Mouse (Mus musculus) WW6 (cell line): ENCODE results near the gene Ago3.

Experiments used
- DNase-seq: peaks from one replicate; pipeline ENCODE4 v3.0.0-alpha.2; 2013; ENCODE audit warnings: low read depth, low spot score

Ago3 gene

DNA sequence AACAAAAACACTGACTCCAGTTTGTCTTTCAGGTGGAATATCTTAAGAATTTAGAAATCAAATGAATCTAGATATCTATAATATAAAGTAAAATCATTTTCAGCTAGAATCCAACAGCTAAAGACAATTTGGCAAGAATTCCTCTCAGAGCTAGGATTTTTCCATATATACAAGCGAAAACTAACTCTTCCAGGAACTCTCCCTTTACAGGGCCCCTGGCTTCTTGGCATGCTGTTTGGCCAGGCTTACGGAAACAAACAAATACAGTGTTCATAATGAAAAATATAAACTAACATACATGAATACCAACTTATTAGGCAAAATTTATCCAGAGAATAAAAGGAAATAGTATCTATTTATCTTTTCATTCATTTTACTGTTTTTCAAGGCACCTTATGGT is 5.5 kb downstream of the Ago3 start:
- DNase-seq: no peak

DNA sequence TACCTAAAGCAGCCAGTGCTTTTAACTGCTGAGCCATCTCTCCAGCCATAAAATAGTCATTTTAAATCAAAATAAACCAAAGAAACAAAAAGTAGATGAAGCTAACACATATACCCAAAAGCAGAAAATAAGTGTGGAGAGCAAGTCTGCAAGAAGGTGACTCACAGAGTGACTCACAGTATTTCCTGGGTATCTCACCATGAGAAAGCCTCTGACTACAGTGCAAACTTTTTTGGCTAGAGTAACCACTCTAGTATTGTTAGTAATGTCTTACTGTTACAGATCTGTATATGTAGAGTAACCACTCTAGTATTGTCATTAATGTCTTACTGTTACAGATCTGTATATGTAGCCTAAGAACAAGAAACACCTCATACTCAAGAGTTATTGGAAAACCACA is 13.6 kb downstream of the Ago3 start:
- DNase-seq: no peak

DNA sequence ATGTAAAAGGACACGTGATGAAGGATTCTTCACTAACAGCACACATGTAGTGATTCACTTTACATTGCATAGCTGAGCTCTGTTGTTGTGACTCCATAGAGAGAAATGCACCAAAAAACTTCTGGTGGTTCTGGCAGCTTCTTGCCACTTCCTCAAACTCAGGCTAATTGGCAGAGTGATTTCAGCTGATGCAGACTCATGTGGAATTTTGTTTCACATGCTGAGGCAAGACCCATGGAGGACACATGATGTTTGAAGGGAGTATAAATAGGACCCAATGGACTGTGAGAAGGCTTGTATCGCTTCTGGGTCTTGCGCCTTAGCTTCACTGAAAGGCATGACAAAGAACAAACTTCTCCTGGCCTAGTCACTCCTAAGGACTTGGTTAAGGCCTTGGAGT is 16.8 kb downstream of the Ago3 start:
- DNase-seq: no peak

DNA sequence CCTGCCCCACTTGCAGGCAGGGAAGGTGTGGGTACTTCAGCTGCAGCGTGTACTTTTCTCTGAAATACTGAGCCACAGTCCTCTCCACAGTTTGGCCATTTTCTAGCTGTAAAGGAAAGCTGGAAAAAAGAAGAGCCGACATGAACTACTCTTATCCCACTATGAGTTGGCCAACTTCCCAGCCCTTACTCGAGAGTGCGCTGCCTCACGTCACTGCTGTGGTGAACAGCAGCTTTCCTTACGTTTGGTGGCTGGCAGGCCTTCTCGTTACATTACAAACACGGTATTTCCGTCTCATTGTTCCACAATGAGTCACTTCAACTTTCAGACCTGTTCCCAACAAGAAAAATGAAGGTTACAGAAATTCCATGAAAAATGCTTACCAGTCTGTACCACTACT is 57.9 kb downstream of the Ago3 start:
- no peak for DNase-seq

DNA sequence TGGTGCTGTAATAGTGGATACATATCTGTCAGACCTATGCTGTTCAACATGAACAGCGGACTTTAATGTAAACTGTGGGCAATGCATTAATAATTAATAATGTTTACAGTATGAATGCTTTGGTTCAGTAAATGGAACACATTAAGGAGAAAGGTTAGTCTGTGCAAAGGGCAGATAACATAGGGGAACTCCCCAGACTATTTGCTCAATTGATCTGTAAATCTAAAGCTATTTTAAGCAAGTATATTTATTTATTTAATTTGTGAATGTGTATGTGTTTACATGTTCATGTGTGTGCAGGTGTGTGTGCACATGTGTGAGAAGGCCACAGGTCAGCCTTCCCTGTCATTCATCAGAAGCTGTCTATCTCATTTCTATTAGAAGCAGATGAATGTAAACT is 69.3 kb downstream of the Ago3 start:
- no peak for DNase-seq

DNA sequence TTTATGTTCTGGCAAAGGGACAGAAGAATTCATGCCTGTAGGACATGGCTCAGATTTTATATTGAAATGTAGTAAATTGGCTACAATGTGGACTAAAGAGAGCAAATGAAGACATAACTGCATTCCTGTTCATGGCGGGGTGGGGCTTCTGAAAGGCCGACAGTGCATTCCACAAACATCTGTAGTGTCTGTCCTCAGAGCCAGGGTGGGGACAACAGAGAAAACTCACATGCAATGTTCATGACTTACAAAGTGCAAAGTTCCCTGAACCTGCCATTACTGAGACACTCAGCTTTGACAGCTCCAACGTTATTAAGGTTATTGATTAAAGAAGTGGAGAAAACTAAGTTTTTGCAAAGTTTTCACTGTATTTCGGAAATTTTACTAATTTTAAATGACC is 85.9 kb downstream of the Ago3 start:
- no peak for DNase-seq

DNA sequence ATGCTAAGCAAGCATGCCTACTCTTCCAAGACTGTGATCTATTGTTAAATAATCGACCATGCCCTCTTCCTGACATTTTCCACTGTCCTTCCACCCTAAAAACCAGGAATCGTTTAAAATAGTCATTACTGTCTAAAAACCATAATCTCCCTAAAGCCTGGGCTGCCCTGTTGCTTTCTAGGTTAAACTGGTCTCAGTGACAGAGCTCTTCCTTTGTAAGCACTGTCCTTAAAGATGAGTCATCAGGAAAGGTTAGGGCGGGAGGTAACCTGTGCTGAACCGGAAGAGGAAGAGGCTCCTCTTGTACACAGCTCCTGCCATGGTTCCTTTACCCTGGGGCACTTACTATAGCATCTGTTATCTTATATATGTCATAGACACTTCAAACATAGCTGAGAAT is 89.9 kb downstream of the Ago3 start:
- no peak for DNase-seq

DNA sequence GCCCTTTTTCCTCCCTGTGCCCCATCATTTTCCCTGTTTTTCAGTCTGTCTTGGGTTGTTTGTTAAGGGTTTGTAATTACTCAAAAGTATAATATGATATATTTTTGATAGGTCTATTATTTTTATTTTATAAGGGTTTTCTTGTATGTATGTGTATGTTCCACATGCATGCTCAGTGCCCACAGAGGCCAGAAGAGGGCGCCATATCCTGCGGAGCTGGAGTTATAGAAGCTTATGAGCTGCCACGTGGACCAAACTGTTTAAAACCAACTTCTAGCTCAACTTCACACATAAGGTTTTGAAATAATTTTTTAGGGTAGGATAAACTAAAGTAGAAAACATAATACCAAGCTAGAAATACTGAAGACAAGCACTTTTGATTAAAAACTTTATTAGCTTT is 97.0 kb downstream of the Ago3 start:
- DNase-seq: no peak

DNA sequence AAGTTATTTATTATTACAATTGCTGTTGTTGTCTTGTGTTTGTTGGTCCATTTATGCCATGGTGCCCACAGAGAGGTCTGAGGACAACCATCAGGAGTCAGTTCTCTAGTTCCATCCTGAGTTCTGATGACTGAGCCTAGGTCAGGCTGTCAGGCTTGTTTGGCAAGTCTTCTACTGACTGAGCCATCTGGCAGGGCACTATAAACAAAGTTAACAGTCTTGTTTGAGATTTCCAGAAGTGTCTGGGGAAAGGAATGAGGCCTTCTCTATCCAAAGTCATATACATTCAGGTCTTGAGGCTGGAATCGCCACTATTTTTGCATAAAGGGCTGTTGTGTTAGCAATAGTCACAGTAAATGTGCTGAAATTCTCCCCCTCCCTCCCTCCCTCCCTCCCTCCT is 97.6 kb downstream of the Ago3 start:
- no peak for DNase-seq

DNA sequence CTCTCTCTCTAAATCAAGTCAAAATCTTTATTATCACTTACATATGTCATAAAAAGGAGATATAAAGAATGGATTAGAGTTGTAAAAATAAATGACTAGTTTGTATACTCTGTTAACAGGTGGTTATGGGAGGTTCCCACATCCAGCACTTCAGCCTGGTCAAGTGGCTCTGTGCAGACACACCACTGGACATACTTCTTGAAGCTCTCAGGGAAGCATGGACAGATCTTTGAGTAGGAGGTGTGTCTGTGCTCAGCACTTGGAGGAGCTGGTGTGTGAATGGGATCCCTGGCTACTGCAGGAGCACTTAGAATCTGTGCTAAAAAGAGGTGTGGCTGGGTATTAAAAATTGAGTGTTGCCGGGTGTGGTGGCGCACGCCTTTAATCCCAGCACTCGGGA is 99.1 kb downstream of the Ago3 start:
- no peak for DNase-seq

DNA sequence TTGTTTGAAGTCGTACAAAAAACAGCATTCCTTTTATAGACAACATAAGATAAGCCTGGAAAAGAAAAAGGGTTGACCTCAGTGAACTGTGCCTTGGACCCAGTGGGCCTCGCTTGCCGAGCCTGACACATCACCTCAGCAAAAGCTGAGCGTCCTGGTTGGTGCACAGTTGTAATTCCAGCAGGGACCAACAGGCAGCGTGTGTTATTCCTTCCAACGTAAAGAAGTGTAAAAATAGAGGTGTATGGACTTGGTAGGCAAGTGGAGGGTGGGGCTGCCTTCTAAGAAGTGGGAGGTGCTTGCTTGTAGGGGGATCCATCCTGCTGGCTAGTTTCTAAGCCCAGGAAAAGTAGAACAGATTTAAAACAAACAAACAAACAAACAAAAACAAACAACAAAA is 103.3 kb downstream of the Ago3 start:
- DNase-seq: no peak

DNA sequence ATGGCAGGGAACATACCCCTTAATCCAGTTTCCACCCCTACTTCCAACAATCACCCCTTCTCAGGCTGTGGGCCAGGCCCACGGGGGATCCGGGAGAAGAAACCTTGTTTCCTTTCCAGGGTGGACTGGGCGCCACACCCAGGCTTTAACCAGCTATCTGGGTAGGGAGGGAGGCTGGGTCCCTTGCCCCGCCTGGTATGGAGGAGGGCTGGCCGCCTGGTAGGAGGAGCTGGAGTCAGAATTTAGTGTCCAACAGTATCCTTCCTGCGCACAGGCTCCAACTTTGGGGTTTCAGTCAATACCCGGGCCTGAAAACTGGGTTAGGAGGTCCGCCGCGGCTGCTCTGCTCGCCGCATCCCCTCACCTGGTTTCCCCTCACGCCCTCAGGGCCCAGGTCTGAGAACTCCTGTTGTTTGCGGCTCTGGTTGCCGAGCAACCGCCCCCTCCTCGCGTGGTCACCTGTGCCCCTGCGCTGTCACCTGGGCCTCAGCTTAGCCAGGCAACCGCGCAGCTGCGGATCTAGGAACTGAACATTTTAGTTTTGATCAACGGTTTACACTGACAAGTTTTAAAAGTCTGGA is 104.0 kb downstream of the Ago3 start, which contains the start of gene Tekt2:
Gene Tekt2, minus strand, starts transcription at position 408 of the 581 bp plus-strand sequence.
- DNase-seq: no peak

DNA sequence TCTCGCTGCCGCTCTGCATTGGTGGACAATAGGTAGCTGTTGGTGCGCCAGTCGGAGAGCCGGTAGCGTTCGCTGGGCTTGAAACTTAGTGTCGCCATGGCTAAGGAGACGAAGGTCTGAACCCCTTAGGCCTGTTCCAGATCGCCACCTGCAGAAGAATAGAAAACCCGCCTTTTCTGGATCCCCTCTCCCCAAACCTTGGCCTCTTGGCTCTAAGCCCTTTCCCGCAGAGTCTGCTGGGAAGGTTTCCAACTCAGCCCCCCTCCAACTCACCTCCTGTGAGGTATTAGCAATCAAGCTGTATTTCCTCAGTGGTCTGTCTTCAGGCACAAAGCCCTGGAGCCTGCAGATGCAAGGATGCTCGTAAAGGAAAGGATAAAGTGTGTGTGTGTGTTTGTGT is 104.5 kb downstream of the Ago3 start:
- DNase-seq: no peak

DNA sequence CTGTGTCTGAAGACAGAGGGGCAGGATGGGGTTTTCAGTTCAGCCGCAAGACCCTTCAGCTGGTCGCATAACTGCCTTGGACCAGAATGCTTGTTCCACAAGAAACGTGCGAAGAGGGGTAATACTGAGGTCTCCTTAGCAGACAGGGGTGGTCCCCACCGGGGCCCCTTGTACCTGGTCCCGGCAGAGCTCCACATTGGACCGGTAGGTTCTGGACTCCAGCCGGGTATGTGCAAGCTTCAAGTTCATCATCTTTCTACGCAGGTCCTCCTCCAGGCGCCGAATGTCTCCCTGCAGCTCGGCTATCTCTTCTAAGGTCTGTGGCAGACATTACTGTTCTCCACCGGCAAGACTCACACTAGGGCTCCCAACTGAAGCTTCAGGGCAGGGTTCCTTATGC is 106.7 kb downstream of the Ago3 start:
- DNase-seq: no peak

DNA sequence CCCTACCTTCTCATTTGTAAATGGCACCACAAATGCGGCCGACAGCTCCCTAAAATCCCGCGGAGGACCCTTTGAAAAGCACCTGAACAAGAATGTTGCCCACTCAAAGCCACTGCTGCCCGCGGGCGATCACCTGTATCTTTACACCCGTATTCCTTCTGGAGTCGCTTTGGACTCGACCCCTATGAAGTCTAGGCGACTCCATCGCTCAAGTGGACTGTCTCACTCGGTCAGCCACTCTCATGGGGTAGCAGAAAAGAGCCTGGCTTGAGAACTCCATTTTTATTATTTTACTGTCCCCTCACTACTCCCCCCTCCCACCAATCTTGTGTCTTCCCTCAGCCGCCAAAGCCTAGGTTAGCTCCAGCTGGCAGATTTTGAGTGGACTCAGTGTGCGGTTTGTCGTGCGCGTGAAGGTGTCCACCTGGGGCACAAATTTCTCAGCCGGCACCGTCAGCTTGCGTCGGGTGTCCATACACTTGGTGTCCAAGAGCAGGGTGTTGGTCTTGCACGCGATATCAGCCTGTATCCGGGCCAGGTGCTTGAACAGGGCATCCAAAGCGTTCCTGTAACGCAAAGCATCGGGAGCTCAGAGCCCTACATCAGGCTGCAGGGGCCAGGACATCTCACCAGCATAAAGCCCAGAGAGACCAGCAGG is 107.4 kb downstream of the Ago3 start:
- DNase-seq: no peak

DNA sequence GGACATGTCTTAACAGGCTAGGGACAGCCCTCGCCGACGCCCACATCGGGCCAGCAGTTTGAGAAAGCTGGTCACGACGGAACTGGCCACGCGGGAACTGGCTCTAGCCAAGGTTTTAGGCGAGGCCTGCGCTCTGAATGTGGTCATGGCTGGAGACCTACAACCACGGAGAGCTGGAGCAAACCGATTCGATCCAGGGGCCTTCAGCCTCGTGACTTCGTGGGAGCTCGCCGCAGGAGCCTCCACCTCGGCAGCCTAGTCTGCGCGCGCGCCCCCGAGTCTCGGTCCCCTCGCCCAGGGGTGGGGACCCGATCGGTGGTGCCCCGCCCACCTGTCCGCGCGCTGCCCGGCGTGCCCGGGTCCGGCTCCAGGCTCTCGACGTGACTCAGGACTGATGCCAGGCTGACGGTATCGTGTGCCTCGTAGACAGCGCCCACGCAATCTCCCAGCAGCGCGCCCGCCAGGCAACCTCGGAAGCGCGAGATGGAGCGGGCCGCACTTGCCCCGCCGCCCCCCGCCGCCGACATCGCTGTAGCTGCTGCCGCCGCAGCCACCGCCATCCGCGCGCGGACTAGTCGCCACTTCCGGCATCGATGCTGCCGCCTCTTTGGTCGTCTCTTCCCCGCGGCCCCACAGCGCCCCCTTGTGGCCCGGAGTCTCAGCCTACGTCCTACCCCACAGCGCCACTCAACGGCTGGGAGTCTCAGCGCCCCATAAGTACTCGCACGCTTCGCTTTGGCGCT is 108.1 kb downstream of the Ago3 start, which contains the start of gene Adprhl2:
Gene Adprhl2, minus strand, starts transcription at position 593 of the 743 bp plus-strand sequence.
- peak; percentile 96 for DNase-seq

DNA sequence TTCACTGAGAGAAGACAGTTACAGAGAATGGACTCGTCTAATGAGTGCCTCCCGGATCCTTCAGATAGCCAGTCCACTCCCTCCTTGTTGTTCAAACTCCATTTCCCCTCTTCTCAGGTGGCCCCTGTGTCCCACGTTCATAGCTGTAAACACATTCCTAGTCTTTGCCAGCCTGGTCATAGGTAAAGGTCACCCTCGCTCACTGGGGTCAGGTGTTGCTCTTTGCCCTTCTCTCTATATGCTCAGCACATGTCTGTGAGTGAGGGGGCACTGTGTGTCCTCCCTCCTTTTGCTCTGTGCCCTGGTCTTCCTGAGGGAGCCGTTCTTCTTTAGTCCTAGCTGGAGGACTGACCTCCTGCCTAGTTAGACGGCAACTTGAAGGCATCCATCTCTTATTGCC is 109.5 kb downstream of the Ago3 start:
- no peak for DNase-seq

DNA sequence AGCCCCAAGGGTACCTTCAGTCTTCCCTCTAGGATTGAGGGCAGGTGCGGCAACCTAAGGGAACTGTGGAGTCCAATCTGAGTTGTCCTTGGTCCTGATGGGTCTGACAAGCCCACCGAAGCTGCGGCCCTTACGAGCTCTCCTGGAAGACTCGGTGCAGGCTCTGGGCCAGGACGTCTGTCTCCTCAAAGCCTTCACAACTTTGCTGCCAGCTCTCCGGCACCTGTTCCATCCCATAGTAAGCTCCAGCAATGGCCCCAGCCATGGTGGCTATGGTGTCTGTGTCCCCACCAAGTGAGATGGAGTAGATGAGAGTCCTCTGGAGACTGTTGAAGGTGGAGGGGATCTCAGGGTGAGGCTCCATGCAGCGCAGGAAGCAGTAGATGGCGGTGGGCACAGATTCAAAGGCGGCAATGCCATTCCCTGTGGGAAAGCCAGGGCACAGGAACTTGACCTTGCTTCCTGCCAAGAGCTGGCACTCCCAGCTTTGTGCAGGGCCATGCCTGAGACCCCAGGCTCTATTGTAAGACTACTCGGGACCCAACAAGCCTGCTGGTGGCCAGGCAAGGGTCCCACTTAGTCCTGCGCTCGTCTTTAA is 112.8 kb downstream of the Ago3 start:
- no peak for DNase-seq

DNA sequence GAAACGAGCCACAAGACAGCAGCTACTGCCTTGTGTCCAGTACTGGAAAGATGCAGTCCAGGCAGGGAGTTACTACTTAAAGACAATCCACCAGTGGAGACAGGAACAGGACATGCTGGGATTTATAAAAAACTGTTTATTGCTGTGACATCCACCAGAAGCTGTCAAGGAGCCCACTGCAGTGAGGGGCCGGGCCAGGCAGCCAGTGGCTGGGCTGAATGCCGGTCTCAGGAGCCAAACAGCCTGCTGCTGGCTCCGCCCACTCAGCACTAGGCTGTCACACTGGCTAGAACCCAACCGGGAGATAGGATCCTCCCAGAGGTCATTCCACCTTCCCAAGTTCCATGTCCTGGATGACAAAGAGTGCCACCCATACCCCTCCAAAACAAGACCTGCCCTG is 113.4 kb downstream of the Ago3 start:
- no peak for DNase-seq

DNA sequence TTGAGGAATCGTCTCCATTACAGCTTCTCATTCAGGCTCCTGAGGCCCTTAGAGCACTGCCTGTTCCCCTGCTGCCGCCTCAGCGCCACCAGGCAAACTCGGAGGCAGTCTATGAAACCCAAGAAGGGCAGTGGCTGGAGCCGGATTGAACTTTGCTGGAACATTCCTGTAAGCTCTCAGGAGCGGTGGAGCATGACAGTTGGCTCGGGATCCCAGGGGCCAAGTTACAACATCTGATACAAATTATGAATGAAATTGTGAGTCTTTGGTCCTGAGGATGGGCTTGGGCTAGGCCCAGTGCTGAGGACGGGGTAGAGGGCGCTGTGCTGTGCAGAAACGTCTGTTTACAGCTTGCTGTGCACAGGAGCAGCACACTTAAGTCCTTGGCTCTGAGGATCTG is 115.0 kb downstream of the Ago3 start:
- DNase-seq: no peak

DNA sequence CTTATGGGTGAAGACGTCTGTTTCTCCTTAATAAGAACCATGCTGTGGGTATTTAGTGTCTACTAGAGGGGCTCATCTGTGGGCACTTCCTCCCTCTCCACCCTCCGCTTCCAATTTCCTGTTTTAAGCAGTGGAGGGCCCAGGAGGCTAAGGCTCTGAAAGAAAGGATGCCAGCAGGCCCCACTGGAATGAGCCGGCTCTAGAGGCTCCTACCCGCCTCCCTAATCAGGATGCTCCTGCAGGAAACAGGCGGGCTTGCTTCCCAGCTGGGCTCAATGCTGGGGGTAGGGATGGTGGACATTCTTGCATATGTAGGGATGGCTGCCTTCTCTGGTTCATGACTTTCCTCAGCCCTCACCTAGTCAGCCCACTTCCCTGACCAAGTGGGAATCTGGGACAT is 116.2 kb downstream of the Ago3 start:
- no peak for DNase-seq

DNA sequence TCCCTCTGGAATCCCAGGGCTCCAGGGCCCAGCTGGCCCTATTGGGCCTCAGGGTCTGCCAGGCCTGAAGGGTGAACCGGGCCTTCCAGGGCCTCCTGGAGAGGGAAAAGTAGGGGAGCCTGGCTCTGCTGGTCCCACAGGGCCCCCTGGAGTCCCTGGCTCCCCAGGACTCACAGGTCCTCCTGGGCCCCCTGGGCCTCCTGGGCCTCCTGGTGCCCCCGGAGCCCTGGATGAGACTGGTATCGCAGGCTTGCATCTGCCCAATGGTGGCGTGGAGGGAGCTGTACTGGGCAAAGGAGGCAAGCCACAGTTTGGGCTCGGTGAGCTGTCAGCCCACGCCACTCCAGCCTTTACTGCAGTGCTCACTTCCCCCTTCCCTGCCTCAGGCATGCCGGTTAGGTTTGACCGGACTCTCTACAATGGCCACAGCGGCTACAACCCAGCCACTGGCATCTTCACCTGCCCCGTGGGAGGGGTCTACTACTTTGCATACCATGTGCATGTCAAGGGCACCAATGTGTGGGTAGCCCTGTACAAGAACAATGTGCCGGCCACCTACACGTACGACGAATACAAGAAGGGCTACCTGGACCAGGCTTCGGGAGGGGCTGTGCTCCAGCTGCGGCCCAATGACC is 117.7 kb downstream of the Ago3 start:
- DNase-seq: no peak
